In genomic region chr11:63367756-63368265, GRCm38 (mm10) we compare ENCODE assay signal across 22 mouse cellular contexts.
DNase-seq lines count a peak whose midpoint lies in the region; ATAC-seq lines count a peak whose summit lies in the region.
"Had no signal": no experiment of that assay in that cellular context is flagged by ENCODE, and none has a peak within 500 bp of the region (broad histone marks: within the 10 kb centered on the region; RNA-seq: fewer than 3 reads in every experiment).

No protein-coding gene starts in this region.

- H3K4me1 ChIP-seq in midbrain, embryonic 12.5 days = no peaks in the 10 kb centered on the region
- H3K4me1 ChIP-seq in midbrain, embryonic 11.5 days (ENCODE audit: control insufficient read depth, insufficient read depth, low read length) = no peaks in the 10 kb centered on the region; the same call in 1 of the 2 replicates
- 0 out of 2 replicates have a peak, but pooled peaks cover 6% of the 10 kb centered on the region for H3K4me1 ChIP-seq in midbrain, embryonic 14.5 days (ENCODE audit: control insufficient read depth, insufficient read depth, low read length)
- H3K4me1 ChIP-seq in midbrain, embryonic 16.5 days (ENCODE audit: control insufficient read depth, insufficient read depth, low read length) = peaks cover 3% of the 10 kb centered on the region; the same call in 1 of the 2 replicates
- H3K4me1 ChIP-seq: embryonic facial prominence, embryonic 12.5 days; embryonic facial prominence, embryonic 15.5 days; forebrain, embryonic 12.5 days; forebrain, embryonic 15.5 days; hindbrain, embryonic 13.5 days had no signal

- H3K27ac ChIP-seq in midbrain, embryonic 12.5 days (replicated peaks) = peak overlapping the region; percentile 49; the same call in 1 of the 2 replicates
- no peak overlapping the region for H3K27ac ChIP-seq in midbrain, embryonic 11.5 days (ENCODE audit: low read depth, low read length)
- peak overlapping the region; percentile 65 for H3K27ac ChIP-seq in midbrain, embryonic 14.5 days (replicated peaks; ENCODE audit: low read depth, low read length)
- H3K27ac ChIP-seq in midbrain, embryonic 16.5 days (ENCODE audit: low read length) = peak overlapping the region; percentile 71
- H3K27ac ChIP-seq: embryonic facial prominence, embryonic 12.5 days; embryonic facial prominence, embryonic 15.5 days; forebrain, embryonic 12.5 days; forebrain, embryonic 15.5 days; hindbrain, embryonic 10.5 days; hindbrain, embryonic 13.5 days had no signal

- no peak for ATAC-seq in midbrain, embryonic 12.5 days (ENCODE audit: low FRiP score, low read depth)
- no peak for ATAC-seq in midbrain, embryonic 11.5 days (ENCODE audit: low FRiP score)
- ATAC-seq in midbrain, embryonic 14.5 days (ENCODE audit: low FRiP score, low TSS enrichment) = no peak; the same call in 1 of the 2 replicates
- ATAC-seq in midbrain, embryonic 16.5 days = peak; percentile 75; the same call in 1 of the 2 replicates
- ATAC-seq: activated CD4-positive, CD25-positive, alpha-beta regulatory T cell, adult 4 months; CD4-positive, CD25-positive, alpha-beta regulatory T cell, adult 4 months; forebrain, embryonic 15.5 days; hindbrain, embryonic 16.5 days had no signal

- H3K4me2 ChIP-seq in midbrain, embryonic 12.5 days (replicated peaks) = no peak overlapping the region
- H3K4me2 ChIP-seq in midbrain, embryonic 11.5 days = no peak overlapping the region
- no peak overlapping the region for H3K4me2 ChIP-seq in midbrain, embryonic 14.5 days (ENCODE audit: low read length)
- no peak overlapping the region for H3K4me2 ChIP-seq in midbrain, embryonic 16.5 days (ENCODE audit: low read length)
- H3K4me2 ChIP-seq: embryonic facial prominence, embryonic 12.5 days; embryonic facial prominence, embryonic 15.5 days; forebrain, embryonic 12.5 days; forebrain, embryonic 15.5 days; heart, embryonic 11.5 days; hindbrain, embryonic 13.5 days had no signal

- no peak for DNase-seq in midbrain, embryonic 11.5 days (ENCODE audit: low spot score, missing footprints)
- peak; percentile 65 for DNase-seq in midbrain, embryonic 14.5 days
- no peak for DNase-seq in MN1 (ENCODE audit: low spot score)
- no peak for DNase-seq in cerebellum, adult 18-20 months
- DNase-seq: adrenal gland, adult 8-10 months; adrenal gland, postnatal 25 days; cerebellum, adult 2 months; cerebellum, adult 9-11 months; cerebellum, postnatal 25 days; gastrocnemius, postnatal 25 days had no signal

- no peak overlapping the region for H3K9ac ChIP-seq in midbrain, embryonic 12.5 days (replicated peaks)
- H3K9ac ChIP-seq in midbrain, embryonic 11.5 days (ENCODE audit: low read length) = no peak overlapping the region
- H3K9ac ChIP-seq in midbrain, embryonic 14.5 days (replicated peaks; ENCODE audit: low read length) = no peak overlapping the region
- no peak overlapping the region for H3K9ac ChIP-seq in midbrain, embryonic 16.5 days (ENCODE audit: low read depth, low read length)
- H3K9ac ChIP-seq: embryonic facial prominence, embryonic 12.5 days; embryonic facial prominence, embryonic 15.5 days; forebrain, embryonic 12.5 days; forebrain, embryonic 15.5 days; hindbrain, embryonic 13.5 days had no signal

- H3K36me3 ChIP-seq in midbrain, embryonic 12.5 days = no peaks in the 10 kb centered on the region
- no peaks in the 10 kb centered on the region for H3K36me3 ChIP-seq in midbrain, embryonic 11.5 days (ENCODE audit: control insufficient read depth, insufficient read depth, low read length)
- no peaks in the 10 kb centered on the region for H3K36me3 ChIP-seq in midbrain, embryonic 14.5 days (ENCODE audit: control insufficient read depth, insufficient read depth, low read length)
- no peaks in the 10 kb centered on the region for H3K36me3 ChIP-seq in midbrain, embryonic 16.5 days (ENCODE audit: control insufficient read depth, insufficient read depth, low read length)
- H3K36me3 ChIP-seq: embryonic facial prominence, embryonic 12.5 days; embryonic facial prominence, embryonic 15.5 days; forebrain, embryonic 12.5 days; forebrain, embryonic 15.5 days; hindbrain, embryonic 10.5 days; hindbrain, embryonic 13.5 days had no signal

- no peak overlapping the region for H3K4me3 ChIP-seq in midbrain, embryonic 12.5 days
- no peak overlapping the region for H3K4me3 ChIP-seq in midbrain, embryonic 11.5 days (ENCODE audit: low read depth, low read length)
- no peak overlapping the region for H3K4me3 ChIP-seq in midbrain, embryonic 14.5 days (replicated peaks; ENCODE audit: low read depth, low read length)
- no peak overlapping the region for H3K4me3 ChIP-seq in midbrain, embryonic 16.5 days (ENCODE audit: low read depth, low read length)
- H3K4me3 ChIP-seq: embryonic facial prominence, embryonic 12.5 days; embryonic facial prominence, embryonic 15.5 days; forebrain, embryonic 12.5 days; forebrain, embryonic 15.5 days; hindbrain, embryonic 10.5 days; hindbrain, embryonic 13.5 days had no signal

- WGBS in midbrain, embryonic 12.5 days = 60% methylated on average over 6 of the region's 6 CpGs
- 71% methylated on average over 6 of the region's 6 CpGs for WGBS in midbrain, embryonic 11.5 days
- 35% methylated on average over 6 of the region's 6 CpGs for WGBS in midbrain, embryonic 14.5 days
- WGBS in midbrain, embryonic 16.5 days = 38% methylated on average over 6 of the region's 6 CpGs

- no peaks in the 10 kb centered on the region for H3K27me3 ChIP-seq in midbrain, embryonic 12.5 days
- no peaks in the 10 kb centered on the region for H3K27me3 ChIP-seq in midbrain, embryonic 11.5 days (ENCODE audit: control insufficient read depth, insufficient read depth, low read length)
- H3K27me3 ChIP-seq in midbrain, embryonic 14.5 days (ENCODE audit: control insufficient read depth, insufficient read depth, low read length) = no peaks in the 10 kb centered on the region
- no peaks in the 10 kb centered on the region for H3K27me3 ChIP-seq in midbrain, embryonic 16.5 days (ENCODE audit: control insufficient read depth, insufficient read depth, low read depth, low read length)
- H3K27me3 ChIP-seq: embryonic facial prominence, embryonic 12.5 days; embryonic facial prominence, embryonic 15.5 days; forebrain, embryonic 15.5 days; hindbrain, embryonic 13.5 days had no signal

- H3K9me3 ChIP-seq in midbrain, embryonic 12.5 days = no peaks in the 10 kb centered on the region
- H3K9me3 ChIP-seq in midbrain, embryonic 11.5 days (ENCODE audit: control insufficient read depth, low read length) = no peaks in the 10 kb centered on the region
- no peaks in the 10 kb centered on the region for H3K9me3 ChIP-seq in midbrain, embryonic 14.5 days (ENCODE audit: control insufficient read depth, low read length)
- H3K9me3 ChIP-seq in midbrain, embryonic 16.5 days (replicated peaks; ENCODE audit: control insufficient read depth, low read length, poor library complexity, severe bottlenecking) = no peaks in the 10 kb centered on the region
- H3K9me3 ChIP-seq: embryonic facial prominence, embryonic 12.5 days; embryonic facial prominence, embryonic 15.5 days; forebrain, embryonic 12.5 days; forebrain, embryonic 15.5 days; hindbrain, embryonic 10.5 days; hindbrain, embryonic 13.5 days had no signal
